Mouse (Mus musculus) macrophage (primary cell): ENCODE results near the gene Spryd4. TPM values are rescaled to one million over a fixed set of nuclear protein-coding genes. Genes with fewer than 3 reads are reported as not detected.
"Not testable (repeated sequence)": the region's sequence is repeated elsewhere in the genome, so short reads cannot be mapped to it uniquely, and the experiment has no call there.

Source experiments
- H3K27ac ChIP-seq: fragments of 350-480 bp; formaldehyde crosslinking; 2 replicates; pipeline ENCODE4 v1.9.0; 2021
- H3K36me3 ChIP-seq: fragments of 350-480 bp; formaldehyde crosslinking; 2 replicates; pipeline ENCODE4 v1.9.0; 2021; ENCODE audit errors: inconsistent target
- H3K4me3 ChIP-seq: fragments of 350-480 bp; formaldehyde crosslinking; 2 replicates; pipeline ENCODE4 v1.9.0; 2021; ENCODE audit errors: inconsistent target
- H3K79me2 ChIP-seq: fragments of 350-480 bp; formaldehyde crosslinking; 2 replicates; pipeline ENCODE4 v1.9.0; 2021; ENCODE audit errors: inconsistent target
- WGBS: methylation state at CpG from one replicate; pipeline ENCODE4 v1.1.7; 2026; ENCODE audit warnings: inconsistent platforms; ENCODE audit not compliant: missing documents; 5-methylcytosine and 5-hydroxymethylcytosine counted together
- polyA plus RNA-seq: library from polyadenylated mRNA; stranded (reverse); fragments of 250-400 nt; gene quantifications from 3 replicates; pipeline ENCODE4 v1.2.4, GENCODE M21; 2018; ENCODE audit warnings: inconsistent platforms
- total RNA-seq, 78 experiments: library from RNA; depleted of rRNA; stranded (reverse); fragments of 250-400 nt; gene quantifications; 1 replicate in 9 of 78; 2 replicates in 24 of 78; 3 replicates in 43 of 78; 4 replicates in 2 of 78; pipeline ENCODE4 v1.2.4; 2018; ENCODE audit warnings: inconsistent platforms in 56 of 78

Gene Spryd4
- total RNA-seq (2018; cell fraction: chromatin; rRNA removed) = 1 to 10 TPM in 16 of 26 experiments, under 1 TPM in 3, not detected in 7; 0.67 to 5.1 (median 2.5) TPM
- 1 to 10 TPM; 3.5 to 10.0 (median 7.2) TPM for total RNA-seq (2018; cell fraction: cytosol; rRNA removed)
- total RNA-seq (2018; cell fraction: nucleus; rRNA removed) = 1 to 10 TPM in 24 of 26 experiments, under 1 TPM in 2; 0.67 to 8.2 (median 3.6) TPM
- polyA plus RNA-seq = 5.3 to 10.6 TPM (median 6.9 TPM) in 3 replicates

DNA sequence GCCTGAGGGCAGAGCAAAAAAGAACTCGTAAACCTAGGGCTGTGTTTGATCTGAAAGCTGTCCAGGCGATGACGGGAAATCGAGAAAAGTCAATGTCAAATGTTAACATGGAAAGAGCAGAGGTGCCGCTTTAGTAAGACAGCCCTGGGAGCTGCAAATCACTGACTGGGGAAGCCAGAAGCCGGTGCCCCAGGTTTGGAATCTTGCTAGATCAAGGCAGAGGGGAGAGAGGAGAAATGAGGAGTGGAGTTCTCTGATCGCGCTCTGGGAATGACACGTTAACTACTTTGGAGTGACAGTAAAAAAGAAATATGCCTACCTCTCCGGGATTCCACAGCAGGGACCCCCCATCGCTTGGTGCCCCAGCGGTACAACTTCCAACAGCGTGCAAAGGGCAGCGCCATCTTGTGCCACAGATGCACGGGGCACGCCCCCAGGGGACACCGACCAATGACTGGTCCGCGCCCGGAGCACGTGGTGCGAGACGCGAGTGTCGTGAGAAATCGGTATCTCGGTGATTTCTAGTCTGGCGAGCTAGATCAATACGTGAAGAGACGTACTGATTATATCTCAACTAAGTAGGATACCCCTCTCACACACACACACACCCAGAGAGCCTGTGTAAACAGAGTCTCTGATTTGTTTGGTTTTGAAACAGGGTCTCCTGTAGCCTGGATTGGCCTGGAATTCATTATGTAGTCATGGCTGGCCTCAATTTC is at the start of gene Spryd4:
Gene Spryd4, minus strand, starts transcription at position 418 of the 719 bp plus-strand sequence.
- Histone ChIP-seq H3K36me3 (no peaks in the 10 kb centered on the region), H3K79me2 (peaks cover 4% of the 10 kb centered on the region; the same call in 1 of the 2 replicates), H3K4me3 (peak within 1 kb of the TSS; percentile 96), H3K27ac (peak within 1 kb of the TSS; percentile 28)
- WGBS = 0% methylated on average over 30 of the region's 30 CpGs

- WGBS = 98% methylated on average over 6 of the region's 7 CpGs
- not testable (repeated sequence) for H3K79me2 ChIP-seq, H3K27ac ChIP-seq, H3K4me3 ChIP-seq, H3K36me3 ChIP-seq
Observed at GRCm38 (mm10) chr10:128260376-128260775, 48.8 kb upstream of the Spryd4 start.

DNA sequence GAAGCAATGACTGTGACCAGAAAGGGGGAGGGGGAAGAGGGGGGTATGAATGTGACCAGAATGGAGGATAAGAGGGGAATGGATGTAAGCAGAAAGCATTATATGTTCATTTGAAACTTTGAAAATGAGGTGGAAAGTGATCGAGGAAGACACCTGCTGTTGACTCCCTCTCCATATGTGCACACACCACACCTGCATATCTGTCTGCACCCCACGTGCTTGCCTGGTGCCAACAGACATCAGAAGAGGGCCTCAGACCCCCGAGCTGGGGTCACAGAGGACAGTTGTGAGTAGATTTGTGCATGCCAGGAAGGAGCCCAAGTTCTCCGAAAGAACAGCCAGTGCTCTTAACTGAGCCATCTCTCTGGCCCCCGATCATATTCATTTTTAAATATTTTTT is 48.3 kb upstream of the Spryd4 start:
- Histone ChIP-seq H3K79me2 (no peaks in the 10 kb centered on the region), H3K27ac (no peak overlapping the region), H3K4me3 (no peak overlapping the region), H3K36me3 (no peaks in the 10 kb centered on the region)
- WGBS = 85% methylated on average over 5 of the region's 5 CpGs

GRCm38 (mm10) chr10:128258953-128259352 is 47.3 kb upstream of the Spryd4 start:
- 2% methylated on average over 4 of the region's 4 CpGs for WGBS
- no peaks in the 10 kb centered on the region for H3K36me3 ChIP-seq
- H3K79me2 ChIP-seq = no peaks in the 10 kb centered on the region
- no peak overlapping the region for H3K4me3 ChIP-seq
- H3K27ac ChIP-seq = peak overlapping the region; percentile 61

GRCm38 (mm10) chr10:128256328-128256727 is 44.7 kb upstream of the Spryd4 start:
- Histone ChIP-seq H3K4me3 (no peak overlapping the region), H3K36me3 (peaks cover 9% of the 10 kb centered on the region; the same call in 1 of the 2 replicates), H3K27ac (no peak overlapping the region), H3K79me2 (no peaks in the 10 kb centered on the region)
- WGBS = 87% methylated on average over 8 of the region's 8 CpGs

- H3K79me2 ChIP-seq = no peaks in the 10 kb centered on the region
- peaks cover 9% of the 10 kb centered on the region; the same call in 1 of the 2 replicates for H3K36me3 ChIP-seq
- no peak overlapping the region for H3K27ac ChIP-seq
- 96% methylated on average over 8 of the region's 8 CpGs for WGBS
- no peak overlapping the region for H3K4me3 ChIP-seq
Observed at GRCm38 (mm10) chr10:128255925-128256324, 44.3 kb upstream of the Spryd4 start.

- Histone ChIP-seq H3K27ac (no peak within 1 kb of the TSS), H3K79me2 (no peaks in the 10 kb centered on the region), H3K36me3 (peaks cover 23% of the 10 kb centered on the region; the same call in 1 of the 2 replicates), H3K4me3 (no peak within 1 kb of the TSS)
- 94% methylated on average over 4 of the region's 4 CpGs for WGBS
Observed at GRCm38 (mm10) chr10:128253677-128254255, 42.2 kb upstream of the Spryd4 start, which contains the start of gene Apon. TSS of gene Apon (plus strand) at chr10:128254096.

GRCm38 (mm10) chr10:128250565-128250964 is 39.0 kb upstream of the Spryd4 start:
- Histone ChIP-seq H3K36me3 (peaks cover 42% of the 10 kb centered on the region; the same call in 1 of the 2 replicates), H3K79me2 (no peaks in the 10 kb centered on the region), H3K4me3 (no peak overlapping the region), H3K27ac (no peak overlapping the region)
- WGBS = 75% methylated on average over 13 of the region's 13 CpGs

DNA sequence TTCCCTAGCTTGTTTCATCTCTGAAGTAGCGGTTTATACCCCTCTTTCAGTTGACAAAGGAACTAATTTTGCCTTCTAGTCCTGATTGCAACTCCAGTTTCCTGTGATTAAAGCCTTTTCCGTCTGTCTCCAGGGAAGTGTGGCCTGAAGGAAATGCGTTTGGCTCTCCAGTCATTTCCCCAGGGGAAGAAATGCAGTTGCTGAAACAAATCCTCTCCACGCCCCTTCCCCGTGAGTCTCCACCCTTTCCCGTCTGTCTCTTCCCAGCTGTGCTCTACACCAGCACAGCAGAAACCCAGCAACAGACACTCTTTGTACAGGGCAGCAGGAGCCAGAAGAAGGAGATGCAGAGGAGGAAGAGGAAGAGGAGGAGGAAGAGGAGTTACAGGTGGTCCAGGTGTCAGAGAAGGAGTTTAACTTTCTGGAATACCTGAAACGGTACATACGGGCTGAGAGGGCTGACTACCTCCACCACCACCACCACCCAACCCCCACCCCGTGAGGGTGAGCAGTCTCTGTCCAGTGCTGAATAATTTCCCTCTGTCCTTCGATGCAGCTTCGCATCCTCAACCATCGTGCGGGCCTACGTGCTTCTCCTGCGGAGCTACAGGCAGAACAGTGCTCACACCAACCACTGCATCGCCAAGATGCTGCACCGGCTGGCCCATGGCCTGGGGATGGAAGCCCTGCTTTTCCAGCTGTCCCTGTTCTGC is 35.6 kb upstream of the Spryd4 start:
- Histone ChIP-seq H3K36me3 (peaks cover 46% of the 10 kb centered on the region; the same call in 1 of the 2 replicates), H3K27ac (no peak overlapping the region), H3K79me2 (no peaks in the 10 kb centered on the region), H3K4me3 (no peak overlapping the region)
- 96% methylated on average over 17 of the region's 17 CpGs for WGBS

GRCm38 (mm10) chr10:128244121-128244520 is 32.5 kb upstream of the Spryd4 start:
- WGBS = 94% methylated on average over 15 of the region's 15 CpGs
- no peak overlapping the region for H3K27ac ChIP-seq
- no peaks in the 10 kb centered on the region for H3K79me2 ChIP-seq
- no peak overlapping the region for H3K4me3 ChIP-seq
- H3K36me3 ChIP-seq = peaks cover 34% of the 10 kb centered on the region; the same call in 1 of the 2 replicates

GRCm38 (mm10) chr10:128243252-128243651 is 31.6 kb upstream of the Spryd4 start:
- Histone ChIP-seq H3K79me2 (no peaks in the 10 kb centered on the region), H3K4me3 (no peak overlapping the region), H3K36me3 (peaks cover 33% of the 10 kb centered on the region; the same call in 1 of the 2 replicates), H3K27ac (no peak overlapping the region)
- WGBS = 99% methylated on average over 8 of the region's 8 CpGs

GRCm38 (mm10) chr10:128240131-128240530 is 28.5 kb upstream of the Spryd4 start:
- Histone ChIP-seq H3K79me2 (peaks cover 8% of the 10 kb centered on the region; the same call in 1 of the 2 replicates), H3K36me3 (peaks cover 13% of the 10 kb centered on the region; the same call in 1 of the 2 replicates), H3K27ac (no peak overlapping the region), H3K4me3 (no peak overlapping the region)
- WGBS = 97% methylated on average over 18 of the region's 18 CpGs

GRCm38 (mm10) chr10:128239140-128239539 is 27.5 kb upstream of the Spryd4 start:
- 98% methylated on average over 4 of the region's 4 CpGs for WGBS
- no peak overlapping the region for H3K27ac ChIP-seq
- no peak overlapping the region for H3K4me3 ChIP-seq
- H3K36me3 ChIP-seq = peaks cover 13% of the 10 kb centered on the region; the same call in 1 of the 2 replicates
- H3K79me2 ChIP-seq = peaks cover 17% of the 10 kb centered on the region; the same call in 1 of the 2 replicates

DNA sequence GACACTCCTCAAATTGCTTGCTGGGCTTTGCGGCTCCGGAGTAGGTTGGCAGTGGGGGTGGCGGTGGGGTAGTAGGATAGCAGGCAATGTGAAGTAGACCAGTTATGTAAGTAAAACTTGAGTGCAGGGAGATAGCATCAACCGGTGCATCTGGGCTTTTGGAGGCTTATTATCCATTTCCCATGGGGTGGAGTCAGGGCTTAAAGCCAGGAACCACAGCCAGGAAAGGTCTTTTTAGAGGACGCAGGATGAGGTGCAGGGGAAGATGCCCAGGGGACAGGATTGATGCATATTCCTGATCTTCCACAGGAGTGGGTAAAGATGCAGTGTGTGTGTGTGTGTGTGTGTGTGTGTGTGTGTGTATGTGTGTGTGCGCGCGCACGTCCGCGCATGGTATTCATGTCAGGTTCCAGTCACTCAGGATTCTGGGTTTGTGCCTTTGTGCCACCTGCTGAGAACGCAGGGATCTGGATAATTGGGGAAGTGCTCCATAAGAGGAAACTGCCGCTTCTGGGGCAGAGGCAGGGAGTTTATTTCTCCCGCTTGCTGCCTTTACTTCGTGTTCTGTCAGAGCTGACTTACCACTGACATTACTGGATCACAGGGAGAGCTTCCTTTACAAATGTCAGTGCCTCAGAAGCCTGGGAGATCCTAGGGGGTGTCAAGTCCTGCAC is 26.3 kb upstream of the Spryd4 start:
- Histone ChIP-seq H3K27ac (peak overlapping the region; percentile 41), H3K4me3 (no peak overlapping the region), H3K79me2 (peaks cover 18% of the 10 kb centered on the region; the same call in 1 of the 2 replicates), H3K36me3 (peaks cover 8% of the 10 kb centered on the region; the same call in 1 of the 2 replicates)
- 67% methylated on average over 15 of the region's 15 CpGs for WGBS
